Mouse (Mus musculus) liver, postnatal 0 days (tissue): ENCODE data around the gene Slc9a6. TPM values are rescaled to one million over a fixed set of nuclear protein-coding genes. Genes with fewer than 3 reads are reported as not detected.
A peak's percentile ranks its signal among the peaks of the same experiment; 100 is the strongest.

Experiments
- ATAC-seq: fragments of 200-750 bp; cut with Nextera tagmentation; 2 replicates; pipeline ENCODE4 v1.8.0; 2017; ENCODE audit warnings: mild to moderate bottlenecking, moderate library complexity
- DNase-seq: peaks from one replicate; pipeline ENCODE4 v3.0.0-alpha.2; 2016
- H3K27ac ChIP-seq: fragments of 300-500 bp; sonication (generic); 2 replicates; pipeline ENCODE4 v1.5.1; 2014; ENCODE audit warnings: antibody characterized with exemption, moderate library complexity, mild to moderate bottlenecking, low read depth
- H3K27me3 ChIP-seq: fragments of 300-500 bp; sonication (generic); 2 replicates; pipeline ENCODE4 v1.6.1; 2014; ENCODE audit warnings: low read length, control low read depth, mixed read lengths; ENCODE audit not compliant: insufficient read depth
- H3K36me3 ChIP-seq: fragments of 300-500 bp; sonication (generic); replicated peaks from 2 replicates; pipeline ENCODE4 v1.6.1; 2014; ENCODE audit warnings: mild to moderate bottlenecking, control low read depth, low read length, moderate library complexity, mixed read lengths; ENCODE audit not compliant: insufficient read depth
- H3K4me1 ChIP-seq: fragments of 300-500 bp; sonication (generic); 2 replicates; pipeline ENCODE4 v1.6.1; 2014; ENCODE audit warnings: antibody characterized with exemption, mild to moderate bottlenecking, control low read depth; ENCODE audit not compliant: insufficient read depth
- H3K4me2 ChIP-seq: fragments of 300-500 bp; sonication (generic); 2 replicates; pipeline ENCODE4 v1.6.1; 2014; ENCODE audit warnings: low read depth, mild to moderate bottlenecking, low read length, moderate library complexity, mixed read lengths
- H3K4me3 ChIP-seq: fragments of 300-500 bp; sonication (generic); 2 replicates; pipeline ENCODE4 v1.5.1; 2014; ENCODE audit warnings: low read depth, low read length
- H3K9ac ChIP-seq: fragments of 300-500 bp; sonication (generic); replicated peaks from 2 replicates; pipeline ENCODE4 v1.6.1; 2014; ENCODE audit warnings: mild to moderate bottlenecking, moderate library complexity
- H3K9me3 ChIP-seq: fragments of 300-500 bp; sonication (generic); 2 replicates; pipeline ENCODE4 v1.6.1; 2016; ENCODE audit warnings: mild to moderate bottlenecking, control low read depth, low read length, mixed read lengths
- CTCF ChIP-seq: sonication (generic); IDR thresholded peaks from 2 replicates; pipeline ENCODE4 v1.5.1; 2016; ENCODE audit warnings: antibody characterized with exemption, low read depth
- EP300 ChIP-seq: IDR thresholded peaks from 2 replicates; pipeline ENCODE4 v1.6.1; 2016; ENCODE audit warnings: antibody characterized with exemption, low read depth, mild to moderate bottlenecking
- WGBS: fragments of 180-500 bp; shearing (Covaris S2); extraction: QIAGEN DNeasy Blood & Tissue Kit; methylation state at CpG from one replicate; pipeline ENCODE4 v1.1.7; 2014; ENCODE audit not compliant: insufficient replicate concordance; 5-methylcytosine and 5-hydroxymethylcytosine counted together
- polyA plus RNA-seq: library from polyadenylated mRNA; unstranded; fragments of >200 nt; fragmentation: Nextera tagmentation; extraction: Ambion mirVana; gene quantifications from 2 replicates; pipeline ENCODE4 v1.2.1, GENCODE M21; 2015

Gene Slc9a6
- polyA plus RNA-seq, 1 experiment from 2014 or later = 3.7 TPM

GRCm38 (mm10) chrX:56649549-56650354 is 40.2 kb downstream of the Slc9a6 start:
- DNase-seq = no peak

DNA sequence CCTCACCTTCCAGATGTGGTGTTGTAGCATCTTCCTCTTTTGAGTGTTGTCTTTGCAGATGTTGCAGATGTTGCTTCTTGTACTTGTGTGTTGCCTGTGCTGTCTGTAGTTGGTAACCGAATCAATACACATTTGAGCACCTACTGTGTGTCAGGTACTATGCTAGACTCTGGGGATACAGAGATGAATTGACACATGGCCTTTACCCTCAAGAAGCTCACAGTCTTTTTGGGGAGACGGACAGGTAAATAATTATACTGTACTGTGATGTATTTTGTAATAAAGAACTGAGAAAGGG is 40.7 kb downstream of the Slc9a6 start:
- H3K9me3 ChIP-seq = no peaks in the 10 kb centered on the region
- no peak overlapping the region for H3K4me3 ChIP-seq
- 76% methylated on average over 2 of the region's 2 CpGs for WGBS
- no peak for ATAC-seq
- H3K4me1 ChIP-seq = no peaks in the 10 kb centered on the region
- no peak for DNase-seq
- no peak overlapping the region for H3K9ac ChIP-seq
- TF ChIP-seq EP300 (no peak), CTCF (no peak)
- no peak overlapping the region for H3K4me2 ChIP-seq
- H3K27ac ChIP-seq = no peak overlapping the region
- H3K27me3 ChIP-seq = no peaks in the 10 kb centered on the region
- no peaks in the 10 kb centered on the region for H3K36me3 ChIP-seq

More at GRCm38 (mm10) chrX:56649549-56650354, 40.2 kb downstream of the Slc9a6 start:
- 68% methylated on average over 7 of the region's 7 CpGs for WGBS
- Histone ChIP-seq H3K4me3 (no peak overlapping the region), H3K36me3 (no peaks in the 10 kb centered on the region), H3K4me1 (no peaks in the 10 kb centered on the region), H3K27ac (no peak overlapping the region), H3K4me2 (no peak overlapping the region), H3K9me3 (no peaks in the 10 kb centered on the region), H3K27me3 (no peaks in the 10 kb centered on the region), H3K9ac (no peak overlapping the region)
- ATAC-seq = no peak
- TF ChIP-seq EP300 (no peak), CTCF (peak; percentile 61)

GRCm38 (mm10) chrX:56650885-56651284 is 41.3 kb downstream of the Slc9a6 start:
- no peak for ATAC-seq
- no peak overlapping the region for H3K9ac ChIP-seq
- no peaks in the 10 kb centered on the region for H3K27me3 ChIP-seq
- DNase-seq = no peak
- H3K9me3 ChIP-seq = no peaks in the 10 kb centered on the region
- no peak overlapping the region for H3K4me3 ChIP-seq
- no peaks in the 10 kb centered on the region for H3K4me1 ChIP-seq
- H3K4me2 ChIP-seq = no peak overlapping the region
- WGBS = 66% methylated on average over 6 of the region's 6 CpGs
- no peaks in the 10 kb centered on the region for H3K36me3 ChIP-seq
- no peak overlapping the region for H3K27ac ChIP-seq
- TF ChIP-seq CTCF (no peak), EP300 (no peak)

DNA sequence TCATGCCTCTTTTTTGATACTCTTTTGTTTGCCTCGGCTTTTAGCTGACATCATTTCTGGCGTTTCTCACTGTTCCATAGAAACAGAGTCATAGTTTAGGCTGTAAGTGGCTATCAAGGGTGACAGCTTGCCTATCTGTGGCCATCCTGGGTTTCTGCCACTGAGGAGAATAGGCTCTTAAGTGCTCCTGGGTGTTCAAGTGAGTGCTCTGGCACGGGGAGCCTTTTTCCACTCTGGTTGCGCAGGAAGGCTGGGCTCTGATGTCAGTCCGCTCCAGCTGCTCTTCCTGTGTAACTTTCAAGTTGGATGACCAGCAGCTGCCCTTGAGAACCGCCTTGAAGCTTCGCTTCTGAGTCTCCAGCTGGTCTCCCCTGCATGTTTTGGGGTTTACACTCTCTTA is 42.2 kb downstream of the Slc9a6 start:
- H3K9me3 ChIP-seq = no peaks in the 10 kb centered on the region
- H3K4me1 ChIP-seq = no peaks in the 10 kb centered on the region
- no peak overlapping the region for H3K27ac ChIP-seq
- TF ChIP-seq EP300 (no peak), CTCF (no peak)
- no peak overlapping the region for H3K4me2 ChIP-seq
- no peaks in the 10 kb centered on the region for H3K27me3 ChIP-seq
- no peak overlapping the region for H3K4me3 ChIP-seq
- no peaks in the 10 kb centered on the region for H3K36me3 ChIP-seq
- 67% methylated on average over 7 of the region's 7 CpGs for WGBS
- H3K9ac ChIP-seq = no peak overlapping the region
- no peak for ATAC-seq
- DNase-seq = no peak

DNA sequence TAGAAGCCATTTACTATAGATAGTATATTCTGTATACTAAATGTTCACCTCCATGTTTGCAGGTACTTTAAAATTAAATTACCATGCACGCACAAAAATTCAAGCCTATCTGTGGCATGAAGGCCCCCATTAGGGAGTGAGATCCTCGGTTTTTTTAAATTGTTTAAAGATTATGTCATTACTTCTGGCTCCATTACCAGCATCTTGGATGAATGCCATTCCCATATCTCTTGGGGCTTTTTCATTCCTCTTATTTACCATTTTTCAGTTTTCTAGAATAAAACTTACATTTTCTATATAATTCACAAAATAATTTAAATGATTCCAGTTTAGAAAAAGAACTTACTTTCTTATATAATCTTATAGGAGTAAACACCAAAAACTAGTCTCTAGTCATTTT is 46.1 kb downstream of the Slc9a6 start:
- DNase-seq (no peak), ATAC-seq (no peak)
- H3K4me1 ChIP-seq = no peaks in the 10 kb centered on the region
- H3K4me3 ChIP-seq = no peak overlapping the region
- TF ChIP-seq CTCF (no peak), EP300 (no peak)
- 67% methylated on average over 2 of the region's 2 CpGs for WGBS
- H3K27me3 ChIP-seq = no peaks in the 10 kb centered on the region
- no peak overlapping the region for H3K4me2 ChIP-seq
- H3K9me3 ChIP-seq = no peaks in the 10 kb centered on the region
- H3K36me3 ChIP-seq = no peaks in the 10 kb centered on the region
- H3K9ac ChIP-seq = no peak overlapping the region
- H3K27ac ChIP-seq = no peak overlapping the region

GRCm38 (mm10) chrX:56659286-56659685 is 49.7 kb downstream of the Slc9a6 start:
- 68% methylated on average over 2 of the region's 2 CpGs for WGBS
- H3K4me1 ChIP-seq = no peaks in the 10 kb centered on the region
- H3K36me3 ChIP-seq = no peaks in the 10 kb centered on the region
- ATAC-seq = no peak
- H3K4me3 ChIP-seq = no peak overlapping the region
- H3K27ac ChIP-seq = no peak overlapping the region
- H3K9me3 ChIP-seq = no peaks in the 10 kb centered on the region
- H3K4me2 ChIP-seq = no peak overlapping the region
- H3K27me3 ChIP-seq = no peaks in the 10 kb centered on the region
- no peak overlapping the region for H3K9ac ChIP-seq
- DNase-seq = no peak
- TF ChIP-seq EP300 = no peak
- TF ChIP-seq CTCF = no peak
